Mouse (Mus musculus): ENCODE data around the gene Gm10778.

- TF ChIP-seq CTCF (IDR thresholded peaks at IDR 0.05; ENCODE audit: control insufficient read depth, insufficient read depth, insufficient read length), result no peak
- no peak for TF ChIP-seq MYOD1 (IDR thresholded peaks at IDR 0.05; ENCODE audit: control insufficient read depth, insufficient read length, low read depth)
Measured at GRCm38 (mm10) chr10:81608308-81608707, 40.6 kb upstream of the Gm10778 start.
